Mouse (Mus musculus): ENCODE results near the gene Eef1a2.
A peak's percentile ranks its signal among the peaks of the same experiment; 100 is the strongest.

Gene Eef1a2

DNA sequence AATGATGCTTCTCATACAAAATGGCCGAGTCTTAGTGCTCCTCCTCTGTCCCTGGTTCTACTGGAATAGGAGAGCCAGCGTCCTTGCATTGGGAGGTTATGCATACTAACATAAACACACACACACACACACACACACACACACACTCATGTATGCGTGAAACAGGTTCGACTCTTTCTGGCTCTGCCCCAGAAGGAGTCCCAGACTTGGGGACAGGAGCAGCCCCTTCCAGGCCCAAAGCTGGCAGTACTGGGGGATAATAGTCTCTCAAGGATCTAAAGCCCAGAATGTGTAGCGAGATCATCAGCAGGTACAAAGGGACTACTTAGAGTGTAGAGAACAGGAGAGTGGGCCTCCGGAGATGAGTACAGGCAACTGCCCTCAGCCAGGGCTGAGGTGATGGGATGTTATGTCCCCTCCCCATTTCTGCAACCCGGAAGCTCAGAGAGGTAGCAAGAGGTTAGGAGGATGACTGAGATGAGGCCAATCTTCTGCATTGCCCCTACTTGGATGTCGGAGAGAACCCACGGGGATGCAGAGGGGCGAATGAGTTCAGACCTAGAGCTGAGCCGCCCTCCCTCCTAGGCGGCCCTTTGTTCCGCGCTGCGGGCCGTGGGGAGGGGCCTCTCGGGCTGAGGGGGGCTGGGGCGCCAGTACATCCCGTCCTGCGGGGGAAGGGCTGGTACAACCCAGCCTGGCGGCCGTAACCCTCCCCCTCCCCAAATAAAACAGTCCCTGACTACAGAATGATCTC, 22.8 kb downstream of the Eef1a2 start:
- DNase-seq (ENCODE audit: low spot score), result no peak

DNA sequence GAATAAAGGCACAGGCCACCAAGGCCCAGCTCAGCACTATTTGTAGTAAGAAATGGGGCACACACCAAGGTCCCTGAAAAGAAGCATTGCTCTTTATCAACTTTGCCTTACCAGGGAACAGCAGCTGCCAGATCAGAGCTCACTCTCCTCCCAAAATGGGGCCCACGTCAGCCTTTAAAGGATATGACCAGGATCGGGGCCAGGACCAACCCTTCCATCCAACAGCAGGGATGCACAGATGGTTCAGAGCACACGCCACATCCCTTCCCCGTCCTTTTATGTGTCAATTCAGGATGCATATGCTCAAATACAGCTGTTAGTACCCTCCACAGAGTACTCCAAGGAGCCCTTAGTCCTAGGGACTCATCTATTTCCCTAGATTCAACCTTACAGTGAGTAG, 26.6 kb downstream of the Eef1a2 start:
- no peak for DNase-seq (ENCODE audit: low spot score)

DNA sequence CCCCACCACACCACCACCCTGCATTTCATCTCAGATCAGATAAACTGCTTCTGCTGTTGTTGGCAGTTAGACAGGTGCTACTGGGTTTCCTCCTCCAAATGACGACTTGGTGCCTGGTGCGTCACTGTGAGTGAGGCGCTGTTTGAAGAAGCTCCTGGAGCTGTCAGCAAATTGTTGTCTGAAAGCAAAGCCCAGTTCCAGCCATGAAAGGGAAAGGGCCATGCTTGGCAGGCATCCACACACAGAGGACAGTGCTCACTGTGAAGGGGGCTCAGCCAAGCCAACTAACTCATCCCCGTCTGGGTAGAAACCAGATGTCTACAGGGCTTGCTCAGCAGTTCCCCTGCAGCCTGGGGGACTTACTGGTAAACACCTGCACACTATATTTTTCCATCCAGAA, 27.9 kb downstream of the Eef1a2 start:
- no peak for DNase-seq (ENCODE audit: low spot score)

DNA sequence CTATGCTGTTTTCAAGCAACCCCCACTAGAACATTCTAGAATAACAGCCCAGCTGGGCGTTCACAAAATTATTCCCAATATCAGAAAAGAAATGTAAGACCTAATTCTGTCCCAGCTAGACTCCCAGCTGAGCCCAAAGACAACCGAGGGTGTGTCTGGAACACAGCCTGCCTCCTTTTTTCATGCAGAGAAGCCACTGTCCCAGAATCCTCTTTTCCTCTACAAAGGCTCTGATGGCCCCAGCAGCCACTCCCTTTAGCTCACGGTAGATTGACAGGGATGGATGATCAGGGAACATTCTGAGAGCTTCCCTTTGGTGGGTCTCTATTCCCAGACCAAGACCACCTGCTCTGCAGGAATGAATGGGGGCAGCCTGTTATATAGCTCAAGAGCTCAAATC, 29.0 kb downstream of the Eef1a2 start:
- DNase-seq (ENCODE audit: low spot score), result no peak

DNA sequence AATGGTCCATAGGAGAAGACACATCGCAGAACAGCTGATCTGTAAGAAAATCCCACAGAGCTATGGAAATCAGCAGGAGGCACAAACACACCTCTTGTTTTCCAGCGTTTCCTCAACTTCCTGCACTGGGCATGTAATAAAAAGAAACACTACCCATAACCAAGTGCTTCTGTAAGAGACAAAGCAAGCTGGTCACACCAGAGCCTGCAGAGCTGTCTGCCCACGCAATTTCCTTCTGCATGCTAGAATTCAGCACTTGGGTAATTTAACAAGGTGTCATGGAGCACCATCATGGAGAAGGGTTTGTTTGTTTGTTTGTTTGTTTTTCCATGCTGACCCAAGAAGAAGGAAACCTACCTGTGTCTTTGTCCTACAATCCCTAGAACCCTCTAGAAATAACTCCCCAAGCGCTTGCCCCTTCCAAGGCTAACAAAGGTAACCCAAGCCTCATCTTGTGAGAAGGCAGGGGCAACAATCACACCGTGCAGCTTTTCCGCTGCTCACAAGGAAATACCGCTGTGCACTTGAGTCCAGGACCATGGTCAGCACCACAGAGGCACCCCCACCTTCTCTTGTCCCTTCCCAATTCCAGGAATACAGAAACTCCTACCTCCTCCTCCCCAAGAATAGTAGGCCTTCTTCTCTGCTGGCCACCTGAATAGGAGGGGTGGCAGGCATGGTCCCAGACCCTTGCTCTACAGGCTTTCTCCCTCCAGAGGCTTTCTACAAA, 30.9 kb downstream of the Eef1a2 start:
- no peak for DNase-seq (ENCODE audit: low spot score)

DNA sequence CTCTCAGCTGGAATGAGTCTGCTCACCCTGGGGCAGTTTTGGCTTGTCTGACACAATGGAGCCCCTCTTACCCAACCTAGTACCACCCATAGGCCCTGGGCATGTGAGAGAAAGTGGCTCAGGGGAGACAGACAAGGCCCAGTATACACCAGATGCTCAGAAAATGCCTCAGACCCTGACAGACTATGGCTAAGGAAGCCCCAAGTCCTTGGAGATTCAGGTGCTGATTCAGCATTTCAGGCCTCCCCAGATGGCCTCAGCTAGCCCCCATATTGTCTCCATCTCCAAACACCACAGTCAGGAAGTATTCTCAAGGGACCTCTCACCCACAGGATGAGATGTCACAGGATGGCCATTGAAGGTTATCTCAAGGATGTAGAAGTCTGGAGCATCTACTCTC, 34.2 kb downstream of the Eef1a2 start:
- no peak for DNase-seq (ENCODE audit: low spot score)

DNA sequence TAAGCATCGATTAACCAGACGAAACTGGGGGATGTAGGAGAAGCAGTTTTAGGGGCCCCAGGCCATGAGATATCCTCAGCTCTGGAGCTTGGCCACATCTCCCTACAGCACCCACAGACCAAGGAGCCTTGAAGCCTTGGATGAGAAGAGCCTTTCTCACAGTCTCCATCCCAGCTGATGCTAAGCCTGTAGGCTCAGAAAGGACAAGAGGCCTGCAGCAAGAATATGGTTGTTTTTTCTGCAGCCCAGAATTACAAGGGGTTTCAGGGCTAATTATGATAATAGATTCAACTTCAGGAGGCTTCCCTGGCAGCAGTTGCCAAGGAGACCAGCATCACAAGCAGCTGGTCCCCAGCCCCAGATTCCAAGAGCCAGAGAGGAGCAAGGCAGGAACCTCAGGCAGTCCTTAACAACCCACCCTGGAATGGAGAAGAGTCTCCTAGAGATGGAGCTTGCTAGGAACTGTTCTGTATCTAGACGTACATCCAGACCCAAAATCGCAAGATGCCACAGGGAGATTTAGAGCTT, 35.8 kb downstream of the Eef1a2 start:
- DNase-seq (ENCODE audit: low spot score), result no peak

DNA sequence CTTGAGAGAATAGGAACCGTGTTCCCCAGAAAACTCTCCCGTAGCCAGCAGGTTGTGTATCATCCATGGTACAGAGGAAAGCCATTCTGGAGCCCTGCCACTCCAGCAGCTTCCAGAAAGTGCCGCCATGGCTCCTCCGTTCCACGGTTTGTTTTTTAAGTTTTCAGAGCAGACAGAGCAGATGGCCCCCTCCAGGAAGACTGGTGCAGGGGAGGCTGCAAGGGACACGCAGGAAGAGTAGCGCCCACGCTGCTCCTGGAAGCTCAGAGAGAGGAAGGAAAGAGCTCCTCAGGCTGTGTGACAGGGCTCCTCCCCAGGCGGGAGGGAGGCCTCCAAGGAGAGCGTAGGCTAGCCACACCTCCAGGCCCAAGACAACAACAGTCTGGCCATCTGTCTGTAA, 36.9 kb downstream of the Eef1a2 start:
- DNase-seq (ENCODE audit: low spot score), result peak; percentile 85

DNA sequence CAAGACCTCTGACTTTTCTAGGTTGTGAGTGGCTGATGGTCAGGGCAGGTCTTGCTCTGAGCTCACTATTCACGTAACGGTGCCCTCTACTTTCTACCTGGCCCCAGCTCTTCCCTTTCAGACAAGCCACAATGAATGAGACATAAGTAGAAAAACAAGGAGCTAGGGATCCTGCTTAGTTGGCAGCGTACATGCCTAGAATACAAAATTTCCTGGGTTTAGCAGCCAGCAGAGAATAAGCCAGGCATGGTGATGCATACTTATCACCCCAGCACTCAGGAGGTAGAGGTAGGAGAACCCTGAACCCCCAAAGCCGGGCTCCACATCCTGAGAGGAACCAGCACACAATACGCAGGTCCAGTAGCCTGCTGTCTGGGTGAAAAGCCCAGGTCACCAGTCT, 40.4 kb downstream of the Eef1a2 start:
- no peak for DNase-seq (ENCODE audit: low spot score)

DNA sequence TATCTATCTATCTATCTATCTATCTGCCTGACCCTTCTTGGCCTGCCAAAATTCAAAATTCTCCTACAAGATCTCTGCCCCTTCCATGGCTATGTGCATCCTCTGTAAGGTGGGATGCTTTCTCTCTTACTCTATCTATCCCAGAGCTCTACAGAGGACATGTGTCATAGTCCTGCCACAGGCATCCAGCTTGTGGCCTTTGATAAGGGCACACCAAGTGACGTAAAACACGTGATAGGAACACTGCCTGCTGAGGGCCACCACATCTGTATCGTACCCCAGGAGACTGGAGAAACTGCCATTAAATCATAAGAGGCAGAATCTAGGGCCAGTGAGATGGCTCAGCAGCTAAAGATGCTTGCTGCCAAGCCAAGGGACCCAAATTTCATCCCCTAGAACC, 41.4 kb downstream of the Eef1a2 start:
- no peak for DNase-seq (ENCODE audit: low spot score)

DNA sequence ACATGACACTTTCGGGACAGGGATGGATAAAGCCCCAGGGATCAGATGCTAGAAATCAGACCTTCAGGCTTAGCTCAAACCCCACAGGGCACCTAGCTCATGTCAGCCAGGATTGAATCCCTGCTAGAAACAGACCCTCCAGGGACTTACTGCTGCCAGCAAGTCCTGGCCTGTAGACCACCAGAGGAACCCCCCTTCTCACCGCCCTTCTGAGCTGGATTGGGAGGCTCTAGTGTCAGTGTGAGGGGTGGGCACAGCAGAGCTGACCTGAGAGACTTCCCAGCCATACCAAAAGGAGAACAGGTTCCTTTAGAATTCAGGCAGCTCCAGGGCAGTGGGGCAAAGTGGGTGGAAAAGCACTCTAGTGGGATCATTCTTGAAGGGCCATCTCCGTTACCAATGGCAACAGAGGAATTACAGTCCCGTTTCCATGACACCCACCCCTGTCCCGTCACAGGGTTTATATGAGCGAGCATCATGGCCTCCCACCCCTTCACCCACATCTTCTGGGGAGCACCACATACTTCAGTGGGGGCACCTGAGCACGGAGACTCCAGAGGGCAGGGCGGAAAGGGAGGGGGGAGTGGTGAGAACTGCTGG, 43.0 kb downstream of the Eef1a2 start:
- DNase-seq (ENCODE audit: low spot score), result no peak

DNA sequence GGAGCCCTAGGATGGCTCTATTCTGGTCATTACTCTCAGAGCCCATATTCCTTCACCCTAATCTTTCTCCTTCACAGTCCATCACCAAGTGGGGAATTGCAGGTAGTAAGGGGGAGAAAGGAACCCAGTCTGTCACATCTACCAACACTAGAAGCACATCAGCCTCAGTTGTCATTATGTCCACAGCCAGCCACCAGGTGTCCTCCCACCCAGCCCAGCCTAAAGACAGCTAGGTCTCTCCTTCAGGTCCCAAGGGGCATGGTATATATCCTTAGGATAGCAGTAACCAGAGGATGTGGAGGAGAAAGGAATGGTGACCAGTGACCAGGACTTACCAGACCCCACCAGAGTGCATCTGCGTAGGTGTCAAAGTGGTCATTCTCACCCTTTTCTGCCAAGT, 45.1 kb downstream of the Eef1a2 start:
- DNase-seq (ENCODE audit: low spot score), result no peak

DNA sequence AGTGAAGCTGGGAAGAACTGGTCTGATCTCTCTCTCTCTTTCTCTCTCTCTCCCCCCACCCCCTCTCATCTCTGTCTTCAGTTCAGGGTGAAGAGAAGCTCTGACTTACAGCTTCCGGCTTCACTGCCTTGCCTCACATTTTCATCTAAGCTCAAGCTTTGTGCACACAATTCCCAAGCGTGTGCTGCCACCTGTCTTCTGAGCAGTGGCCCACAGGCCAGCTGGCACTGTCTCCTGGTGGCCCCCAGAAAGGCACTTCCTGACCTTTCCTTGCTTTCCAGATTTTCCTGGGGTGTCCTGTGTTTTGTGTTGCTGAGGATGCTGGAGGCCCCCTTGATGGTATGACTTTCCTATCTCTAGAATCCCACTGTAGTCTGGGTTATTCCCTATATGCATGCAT, 52.7 kb downstream of the Eef1a2 start:
- DNase-seq (ENCODE audit: low spot score), result no peak

DNA sequence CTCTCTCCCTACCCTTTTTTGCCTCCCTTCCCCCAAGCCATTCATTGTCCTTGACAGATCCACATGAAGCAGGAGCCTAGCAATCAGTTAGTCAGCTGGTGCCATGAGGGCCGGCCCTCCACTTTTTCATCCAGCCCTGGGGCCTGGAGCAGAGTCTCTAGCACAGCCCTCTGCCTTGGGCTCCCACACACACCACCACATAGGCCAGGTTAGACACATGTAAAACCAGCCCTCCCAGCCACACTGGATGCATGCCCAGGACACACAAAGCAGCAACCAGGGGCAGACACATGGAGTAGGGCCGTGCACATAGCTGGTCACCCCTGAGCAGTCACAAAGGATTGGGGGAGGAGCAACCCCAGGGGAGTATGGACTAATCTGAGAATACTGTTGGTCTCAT, 54.7 kb downstream of the Eef1a2 start:
- DNase-seq (ENCODE audit: low spot score), result no peak

DNA sequence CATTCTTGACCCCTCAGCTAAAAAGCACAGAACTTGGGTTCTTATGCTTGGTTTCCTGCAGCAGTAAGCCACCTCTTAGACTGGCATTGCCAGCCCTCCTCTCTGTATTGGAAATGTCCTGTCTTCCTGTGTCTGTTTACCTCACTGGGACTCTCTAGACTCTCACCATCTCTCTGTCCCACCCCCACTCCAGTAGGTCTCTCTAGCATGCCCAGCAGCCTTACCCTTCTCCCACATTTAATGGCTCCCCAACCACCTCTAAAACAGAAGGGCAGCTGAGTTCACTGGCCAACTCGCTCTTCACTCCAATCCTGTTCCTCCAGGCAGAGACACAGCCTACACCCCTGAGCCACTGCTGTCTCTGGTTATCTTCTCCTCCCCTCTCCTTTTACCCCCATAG, 55.2 kb downstream of the Eef1a2 start:
- no peak for DNase-seq (ENCODE audit: low spot score)

DNA sequence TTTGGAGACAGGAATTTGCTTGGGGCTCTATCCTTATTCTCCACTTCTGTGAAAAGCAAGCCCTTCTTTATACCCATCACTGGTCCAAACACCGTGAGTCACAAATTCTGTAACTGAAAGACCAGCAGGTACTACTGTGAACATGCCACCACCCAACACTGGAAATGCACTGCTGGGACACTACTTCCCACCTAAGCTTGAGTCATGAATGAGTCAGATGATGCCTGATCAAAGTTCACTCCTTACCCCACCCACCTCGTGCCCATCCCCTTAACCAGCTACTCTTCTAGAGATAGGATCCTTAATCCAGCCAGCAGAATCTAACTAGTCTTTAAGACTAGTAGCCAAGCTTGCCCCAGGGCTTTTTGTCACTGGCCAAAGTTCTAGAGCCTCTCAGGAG, 56.7 kb downstream of the Eef1a2 start:
- DNase-seq (ENCODE audit: low spot score), result no peak
